Mouse (Mus musculus): ENCODE data around the gene Smok3a.

- TF ChIP-seq MAFK (IDR thresholded peaks at IDR 0.05; ENCODE audit: insufficient replicate concordance, low read length) (no peak), CTCF (conservative IDR thresholded peaks at IDR 0.05 in 1 of 2, IDR thresholded peaks at IDR 0.05 in 1 of 2; ENCODE audit: low read depth in 2 of 2, low read length in 2 of 2) (no peak), TCF12 (IDR thresholded peaks at IDR 0.05; ENCODE audit: low read depth, low read length) (no peak), E2F4 (IDR thresholded peaks at IDR 0.05; ENCODE audit: insufficient replicate concordance, low read depth, low read length) (no peak), ETS1 (conservative IDR thresholded peaks at IDR 0.05; ENCODE audit: low read depth, low read length) (no peak), POLR2A (IDR thresholded peaks at IDR 0.05; ENCODE audit: low read depth, low read length) (no peak)
Measured at GRCm38 (mm10) chr5:138016997-138017396, 4.1 kb upstream of the Smok3a start.

All from CH12.LX (cell line).